Mouse (Mus musculus) lung, embryonic 14.5 days (tissue): Measurements from ENCODE around the gene Glt1d1. TPM values are rescaled to one million over a fixed set of nuclear protein-coding genes. Genes with fewer than 3 reads are reported as not detected.
A peak's percentile ranks its signal among the peaks of the same experiment; 100 is the strongest.

ENCODE experiments used
- ATAC-seq: fragments of 200-750 bp; cut with Nextera tagmentation; 2 replicates; pipeline ENCODE4 v1.8.0; 2017; ENCODE audit warnings: mild to moderate bottlenecking, moderate TSS enrichment, moderate library complexity; ENCODE audit not compliant: insufficient read depth
- DNase-seq: peaks from one replicate; pipeline ENCODE4 v3.0.0-alpha.2; 2015
- H3K27ac ChIP-seq: fragments of 300-500 bp; sonication (generic); 2 replicates; pipeline ENCODE4 v1.5.1; 2014; ENCODE audit warnings: low read depth, mild to moderate bottlenecking, moderate library complexity
- H3K27me3 ChIP-seq: fragments of 300-500 bp; sonication (generic); 2 replicates; pipeline ENCODE4 v1.6.1; 2014; ENCODE audit warnings: low read length, control low read depth; ENCODE audit not compliant: insufficient read depth
- H3K36me3 ChIP-seq: fragments of 300-500 bp; sonication (generic); 2 replicates; pipeline ENCODE4 v1.6.1; 2014; ENCODE audit warnings: control low read depth; ENCODE audit not compliant: insufficient read depth
- H3K4me1 ChIP-seq: fragments of 300-500 bp; sonication (generic); 2 replicates; pipeline ENCODE4 v1.6.1; 2014; ENCODE audit warnings: antibody characterized with exemption, control low read depth; ENCODE audit not compliant: insufficient read depth
- H3K4me2 ChIP-seq: fragments of 300-500 bp; sonication (generic); 2 replicates; pipeline ENCODE4 v1.6.1; 2014; ENCODE audit warnings: mild to moderate bottlenecking
- H3K4me3 ChIP-seq: fragments of 300-500 bp; sonication (generic); 2 replicates; pipeline ENCODE4 v1.5.1; 2014; ENCODE audit warnings: low read depth, low read length
- H3K9ac ChIP-seq: fragments of 300-500 bp; sonication (generic); 2 replicates; pipeline ENCODE4 v1.6.1; 2014
- H3K9me3 ChIP-seq: fragments of 300-500 bp; sonication (generic); 2 replicates; pipeline ENCODE4 v1.6.1; 2016; ENCODE audit warnings: low read depth, low read length, control low read depth
- CTCF ChIP-seq: IDR thresholded peaks from 2 replicates; pipeline ENCODE4 v1.5.1; 2016; ENCODE audit warnings: antibody characterized with exemption, low read depth
- WGBS: fragments of 180-500 bp; shearing (Covaris S2); extraction: QIAGEN DNeasy Blood & Tissue Kit; methylation state at CpG from one replicate; pipeline ENCODE4 v1.1.7; 2014; 5-methylcytosine and 5-hydroxymethylcytosine counted together
- polyA plus RNA-seq: library from polyadenylated mRNA; unstranded; fragments of >200 nt; fragmentation: Nextera tagmentation; extraction: Ambion mirVana; gene quantifications from 2 replicates; pipeline ENCODE4 v1.2.1, GENCODE M21; 2014

Gene Glt1d1
- polyA plus RNA-seq, 1 experiment from 2014 or later: 0.64 TPM

- no peak for ATAC-seq
- no peak overlapping the region for H3K27ac ChIP-seq
- no peaks in the 10 kb centered on the region for H3K9me3 ChIP-seq
- H3K9ac ChIP-seq: no peak overlapping the region
- H3K4me2 ChIP-seq: no peak overlapping the region
- no peak for TF ChIP-seq CTCF
- H3K4me1 ChIP-seq: no peaks in the 10 kb centered on the region
- no peaks in the 10 kb centered on the region for H3K36me3 ChIP-seq
- 61% methylated on average over 4 of the region's 4 CpGs for WGBS
- H3K4me3 ChIP-seq: no peak overlapping the region
- H3K27me3 ChIP-seq: no peaks in the 10 kb centered on the region
- DNase-seq: peak; percentile 55
Measured at GRCm38 (mm10) chr5:127695898-127696297, 63.8 kb downstream of the Glt1d1 start.

GRCm38 (mm10) chr5:127696602-127697001 is 64.5 kb downstream of the Glt1d1 start:
- Histone ChIP-seq H3K36me3 (no peaks in the 10 kb centered on the region), H3K9me3 (no peaks in the 10 kb centered on the region), H3K4me2 (no peak overlapping the region), H3K27ac (no peak overlapping the region), H3K4me1 (no peaks in the 10 kb centered on the region), H3K9ac (no peak overlapping the region), H3K4me3 (no peak overlapping the region), H3K27me3 (no peaks in the 10 kb centered on the region)
- no peak for DNase-seq
- no peak for ATAC-seq
- no peak for TF ChIP-seq CTCF
- WGBS: 86% methylated on average over 4 of the region's 4 CpGs

GRCm38 (mm10) chr5:127698525-127698924 is 66.5 kb downstream of the Glt1d1 start:
- TF ChIP-seq CTCF: no peak
- no peaks in the 10 kb centered on the region for H3K4me1 ChIP-seq
- H3K36me3 ChIP-seq: no peaks in the 10 kb centered on the region
- DNase-seq (no peak), ATAC-seq (no peak)
- H3K4me3 ChIP-seq: no peak overlapping the region
- H3K27me3 ChIP-seq: no peaks in the 10 kb centered on the region
- H3K9ac ChIP-seq: no peak overlapping the region
- H3K27ac ChIP-seq: no peak overlapping the region
- WGBS: 41% methylated on average over 2 of the region's 2 CpGs
- no peak overlapping the region for H3K4me2 ChIP-seq
- no peaks in the 10 kb centered on the region for H3K9me3 ChIP-seq

- ATAC-seq (no peak), DNase-seq (no peak)
- WGBS: 76% methylated on average over 5 of the region's 5 CpGs
- Histone ChIP-seq H3K4me3 (no peak overlapping the region), H3K9ac (no peak overlapping the region), H3K27ac (no peak overlapping the region), H3K27me3 (no peaks in the 10 kb centered on the region), H3K36me3 (no peaks in the 10 kb centered on the region), H3K9me3 (no peaks in the 10 kb centered on the region), H3K4me2 (no peak overlapping the region), H3K4me1 (no peaks in the 10 kb centered on the region)
- no peak for TF ChIP-seq CTCF
Measured at GRCm38 (mm10) chr5:127699679-127700078, 67.6 kb downstream of the Glt1d1 start.

GRCm38 (mm10) chr5:127700156-127700555 is 68.1 kb downstream of the Glt1d1 start:
- Histone ChIP-seq H3K27me3 (no peaks in the 10 kb centered on the region), H3K4me3 (no peak overlapping the region)
- no peak for ATAC-seq

GRCm38 (mm10) chr5:127703609-127704180 is 71.6 kb downstream of the Glt1d1 start:
- ATAC-seq (no peak), DNase-seq (no peak)
- H3K4me3 ChIP-seq: no peak overlapping the region
- H3K27me3 ChIP-seq: no peaks in the 10 kb centered on the region
- no peak for TF ChIP-seq CTCF
- no peaks in the 10 kb centered on the region for H3K9me3 ChIP-seq
- H3K9ac ChIP-seq: no peak overlapping the region
- H3K36me3 ChIP-seq: no peaks in the 10 kb centered on the region
- no peak overlapping the region for H3K27ac ChIP-seq
- no peak overlapping the region for H3K4me2 ChIP-seq
- 70% methylated on average over 9 of the region's 9 CpGs for WGBS
- H3K4me1 ChIP-seq: no peaks in the 10 kb centered on the region

More at GRCm38 (mm10) chr5:127700156-127700555, 68.1 kb downstream of the Glt1d1 start:
- no peak for TF ChIP-seq CTCF
- no peak for DNase-seq
- Histone ChIP-seq H3K9me3 (no peaks in the 10 kb centered on the region), H3K9ac (no peak overlapping the region), H3K36me3 (no peaks in the 10 kb centered on the region), H3K4me1 (no peaks in the 10 kb centered on the region), H3K27ac (no peak overlapping the region), H3K4me2 (no peak overlapping the region)
- WGBS: 70% methylated on average over 6 of the region's 6 CpGs

- Histone ChIP-seq H3K27ac (no peak overlapping the region), H3K36me3 (no peaks in the 10 kb centered on the region), H3K4me1 (no peaks in the 10 kb centered on the region), H3K4me2 (no peak overlapping the region), H3K9ac (no peak overlapping the region), H3K4me3 (no peak overlapping the region), H3K9me3 (no peaks in the 10 kb centered on the region), H3K27me3 (no peaks in the 10 kb centered on the region)
- no peak for DNase-seq
- WGBS: 83% methylated on average over 9 of the region's 9 CpGs
- TF ChIP-seq CTCF: no peak
- ATAC-seq: no peak
Measured at GRCm38 (mm10) chr5:127705225-127705624, 73.2 kb downstream of the Glt1d1 start.

- WGBS: 87% methylated on average over 8 of the region's 8 CpGs
- H3K27me3 ChIP-seq: no peaks in the 10 kb centered on the region
- no peak overlapping the region for H3K4me3 ChIP-seq
- DNase-seq: no peak
- no peak overlapping the region for H3K27ac ChIP-seq
- H3K36me3 ChIP-seq: no peaks in the 10 kb centered on the region
- no peak for ATAC-seq
- TF ChIP-seq CTCF: no peak
- H3K9me3 ChIP-seq: no peaks in the 10 kb centered on the region
- H3K9ac ChIP-seq: no peak overlapping the region
- H3K4me1 ChIP-seq: no peaks in the 10 kb centered on the region
- H3K4me2 ChIP-seq: no peak overlapping the region
Measured at GRCm38 (mm10) chr5:127705976-127706375, 73.9 kb downstream of the Glt1d1 start.
